Mouse (Mus musculus) urinary bladder, postnatal 4 days (tissue): ENCODE results near the gene Gabrb3.
A peak's percentile ranks its signal among the peaks of the same experiment; 100 is the strongest.

ENCODE experiments used
- DNase-seq, 2 experiments: peaks; one replicate each; pipeline ENCODE4 v3.0.0; 2021 to 2022; ENCODE audit warnings: low spot score in 2 of 2

The Gabrb3 gene

GRCm38 (mm10) chr7:57419392-57419791 is at the start of gene Gabrb3:
Gene Gabrb3 (plus strand): TSS chr7:57419692.
- no peak for DNase-seq

DNA sequence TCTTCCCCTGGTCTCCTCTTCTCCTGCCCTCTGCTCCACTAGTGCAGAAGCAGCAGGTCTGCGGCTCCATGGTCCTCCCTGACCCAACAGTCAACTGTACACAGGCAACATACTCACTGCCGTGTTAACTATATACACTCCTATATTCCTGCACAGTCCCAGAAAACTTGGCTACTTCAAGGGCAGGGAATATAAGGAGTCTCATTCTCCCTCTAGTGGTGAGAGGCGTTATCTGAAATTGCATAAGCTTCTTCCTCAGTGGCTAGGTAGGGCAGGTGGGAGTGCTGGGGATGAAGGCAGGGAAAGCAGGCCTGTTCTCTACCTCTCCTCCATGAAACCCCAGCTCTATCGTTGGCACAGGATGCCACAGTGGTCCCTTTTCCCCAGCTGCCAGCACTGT is 35.4 kb upstream of the Gabrb3 start:
- DNase-seq: no peak

DNA sequence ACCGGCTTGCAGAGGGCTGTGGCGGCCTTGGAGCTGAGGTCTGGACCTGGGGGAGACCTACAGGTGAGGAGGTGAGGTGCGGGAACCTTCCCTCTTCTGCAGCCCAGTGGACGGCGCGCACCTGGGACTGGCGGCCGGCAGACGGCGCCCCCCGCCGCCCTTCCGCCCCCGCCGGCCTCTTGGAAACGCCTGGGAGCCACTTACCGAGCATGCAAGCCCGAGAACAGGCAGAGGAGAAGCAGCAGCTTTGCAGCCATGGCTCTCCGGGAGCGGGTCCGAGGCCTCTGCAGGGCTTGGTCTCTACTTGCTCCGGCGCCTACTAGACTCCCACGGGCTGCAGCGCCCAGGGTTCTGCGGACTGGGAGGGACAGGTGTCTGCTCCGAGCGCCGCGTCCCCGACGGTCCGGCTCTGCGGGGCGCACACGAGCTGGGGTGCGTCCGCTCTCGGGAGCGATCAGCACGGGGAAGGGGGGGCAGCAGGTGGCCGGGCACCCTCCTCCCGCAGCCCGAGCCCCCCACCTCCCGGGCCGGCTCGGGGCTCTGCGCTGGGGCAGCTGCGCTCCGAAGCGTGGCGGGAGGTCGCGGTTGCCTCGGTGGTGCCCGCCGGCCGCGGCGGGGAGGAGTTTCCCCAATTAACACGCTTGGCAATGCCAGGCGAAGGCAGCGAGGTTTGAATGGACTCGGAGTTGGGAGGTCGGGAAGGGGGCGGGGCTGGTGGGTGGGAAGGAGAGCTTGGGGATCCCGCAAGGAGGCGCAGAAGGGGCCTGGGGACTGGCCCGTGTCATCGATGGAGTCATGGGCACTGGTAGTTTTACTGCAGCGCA is 32.8 kb upstream of the Gabrb3 start, which contains the start of gene Gabrg3:
TSS of gene Gabrg3 (minus strand) at position 672 of the 824 bp plus-strand sequence.
- peak in 1 of 2 experiments; percentile 59 for DNase-seq

DNA sequence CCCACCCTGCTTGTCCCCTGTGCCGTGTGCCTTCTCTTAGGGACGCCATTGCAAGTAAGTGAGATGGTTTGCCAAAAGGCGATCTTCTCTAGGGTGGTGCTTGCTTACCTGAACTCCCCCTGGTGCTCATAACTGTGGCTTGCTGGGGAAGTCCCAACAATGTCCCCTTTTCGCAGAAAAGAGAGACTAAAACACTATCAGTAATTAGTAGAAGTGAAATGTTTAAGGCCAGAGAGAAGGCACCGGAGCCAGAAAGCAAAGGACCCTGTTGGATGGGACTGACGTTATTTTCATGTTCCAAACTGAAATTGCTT is 32.2 kb upstream of the Gabrb3 start:
- DNase-seq: no peak

- DNase-seq: no peak
Measured at GRCm38 (mm10) chr7:57390046-57390445, 29.4 kb upstream of the Gabrb3 start.

DNA sequence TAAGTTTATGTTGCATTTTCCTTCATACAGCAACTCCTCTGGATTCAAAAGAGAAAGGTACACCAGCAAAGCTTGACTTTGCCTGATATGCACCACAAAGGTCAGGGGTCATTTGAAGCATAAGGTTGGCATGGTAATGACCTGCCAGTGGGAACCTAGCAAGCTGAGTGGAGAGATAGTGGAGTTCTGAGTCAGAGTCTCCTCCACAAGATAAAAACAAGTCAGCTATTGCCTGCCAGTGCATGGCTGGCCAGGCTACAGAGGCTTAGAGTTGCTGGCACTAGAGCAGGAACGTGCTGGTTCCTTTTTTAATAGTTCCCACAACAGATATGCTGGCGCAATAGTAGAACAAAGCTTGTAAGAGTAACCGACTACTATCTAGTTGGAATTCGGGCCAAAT is 25.9 kb upstream of the Gabrb3 start:
- DNase-seq: no peak

- no peak for DNase-seq
Measured at GRCm38 (mm10) chr7:57411163-57411562, 8.3 kb upstream of the Gabrb3 start.

DNA sequence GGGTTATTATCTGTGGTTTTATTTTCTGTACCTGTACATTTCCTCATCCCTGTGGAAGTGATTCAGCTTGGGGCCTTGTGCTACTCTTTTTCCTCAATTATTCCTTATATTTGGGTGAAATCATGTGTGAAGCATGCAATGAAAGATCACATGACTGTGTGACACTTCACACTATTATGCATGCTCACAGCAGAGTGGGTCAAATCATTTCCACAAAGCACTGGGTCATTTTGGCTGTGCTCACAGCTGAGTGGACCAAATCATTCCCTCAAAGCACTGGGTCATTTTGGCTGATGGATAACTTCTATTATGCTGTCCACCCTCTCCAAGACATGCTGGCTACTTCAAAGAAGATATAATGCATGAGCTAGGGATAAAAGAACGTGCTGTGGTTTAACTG is 6.6 kb upstream of the Gabrb3 start:
- no peak for DNase-seq

- DNase-seq: no peak
Measured at GRCm38 (mm10) chr7:57421044-57421443, 1.6 kb downstream of the Gabrb3 start.

- DNase-seq: no peak
Measured at GRCm38 (mm10) chr7:57422675-57423074, 3.2 kb downstream of the Gabrb3 start.

DNA sequence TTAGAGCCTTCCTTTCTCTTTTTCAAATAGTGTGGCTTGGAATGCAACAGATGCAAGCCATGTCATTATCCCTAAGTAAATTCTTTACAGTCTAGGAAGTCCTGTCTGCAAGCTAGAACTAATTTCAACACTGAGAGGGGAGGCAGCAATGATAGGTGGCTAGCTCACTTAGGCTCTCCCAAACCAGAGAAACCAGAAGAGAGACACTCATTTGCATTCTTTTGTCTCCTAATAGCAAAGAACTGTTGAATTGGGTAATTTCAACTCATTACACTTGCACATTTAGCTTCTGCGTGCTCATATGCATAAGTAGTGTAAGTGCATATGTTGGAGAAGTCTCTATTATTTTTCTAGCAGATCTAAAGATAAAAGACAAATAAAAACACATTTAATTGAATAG is 28.7 kb downstream of the Gabrb3 start:
- DNase-seq: no peak

GRCm38 (mm10) chr7:57460354-57460753 is 40.9 kb downstream of the Gabrb3 start:
- no peak for DNase-seq

- no peak for DNase-seq
Measured at GRCm38 (mm10) chr7:57471316-57471715, 51.8 kb downstream of the Gabrb3 start.

DNA sequence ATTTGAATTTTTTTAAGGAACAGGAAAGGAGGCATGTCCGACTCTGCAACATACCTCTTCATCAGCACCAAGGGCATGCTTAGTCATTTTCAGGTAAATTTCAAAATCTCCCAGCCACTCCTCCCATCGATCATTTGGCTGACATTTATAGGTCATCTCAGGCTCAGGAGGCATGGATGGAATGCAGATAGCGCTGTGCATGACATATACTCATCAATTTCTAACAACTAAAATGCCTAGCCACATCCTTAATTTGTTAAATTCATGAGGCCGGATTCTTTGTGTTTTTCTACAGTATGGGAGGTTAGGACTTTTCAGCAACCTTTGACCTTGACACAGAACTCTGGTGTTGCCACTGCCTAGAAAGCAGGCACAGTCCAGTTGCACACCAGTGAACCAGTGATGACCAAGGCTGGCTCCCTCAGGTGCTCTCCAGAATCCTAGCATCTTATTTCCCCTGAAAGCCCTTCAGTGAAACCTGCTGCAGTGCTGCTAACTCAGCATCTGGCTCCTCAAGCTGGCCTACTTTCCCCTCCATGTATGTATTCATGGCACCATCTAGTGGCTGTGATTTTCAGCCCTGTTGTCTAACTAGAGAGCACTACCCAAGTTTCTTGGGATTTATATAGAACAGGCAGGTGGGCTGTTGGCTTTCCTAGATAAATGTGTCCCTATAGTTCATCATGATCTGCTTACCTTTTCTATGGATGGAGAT is 54.5 kb downstream of the Gabrb3 start:
- DNase-seq: no peak

DNA sequence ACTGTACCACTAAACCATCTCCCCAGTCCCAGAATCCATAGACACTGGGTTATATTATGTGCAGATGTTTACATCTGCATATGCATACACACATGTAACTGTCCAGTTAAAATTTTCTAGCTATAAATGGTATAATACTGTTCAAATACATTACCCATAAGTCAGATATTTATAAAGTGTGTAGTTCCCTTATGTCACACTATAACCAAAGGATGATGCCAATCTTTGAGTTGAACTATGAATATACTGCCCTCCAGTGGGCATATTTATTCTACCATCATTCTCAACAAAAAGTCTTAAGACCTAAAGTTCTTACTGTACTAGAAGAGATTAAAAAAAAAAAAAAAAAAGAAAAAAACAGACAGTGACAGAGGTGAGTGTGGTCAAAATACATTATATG is 63.4 kb downstream of the Gabrb3 start:
- no peak for DNase-seq

- DNase-seq: no peak
Measured at GRCm38 (mm10) chr7:57486907-57487306, 67.4 kb downstream of the Gabrb3 start.

DNA sequence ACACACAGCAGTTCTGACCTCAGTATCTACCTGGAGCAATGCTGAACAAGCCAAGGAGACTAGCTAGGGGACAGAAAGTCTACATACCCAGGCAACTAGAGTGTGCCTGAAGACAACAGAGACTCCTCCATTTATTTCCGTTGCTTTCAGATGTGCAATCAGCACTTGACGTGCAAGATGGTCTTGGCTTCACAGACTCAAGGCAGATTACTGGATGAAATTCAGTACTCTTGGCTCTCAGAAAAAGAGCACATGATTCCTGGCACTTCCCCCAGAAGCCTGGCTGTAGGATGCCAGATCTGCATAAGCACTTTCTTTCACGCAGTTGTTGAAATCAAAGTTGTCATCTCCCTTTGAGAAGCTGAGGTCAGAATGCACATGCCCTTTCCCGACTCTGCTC is 72.3 kb downstream of the Gabrb3 start:
- DNase-seq: no peak

GRCm38 (mm10) chr7:57502809-57503208 is 83.3 kb downstream of the Gabrb3 start:
- no peak for DNase-seq

DNA sequence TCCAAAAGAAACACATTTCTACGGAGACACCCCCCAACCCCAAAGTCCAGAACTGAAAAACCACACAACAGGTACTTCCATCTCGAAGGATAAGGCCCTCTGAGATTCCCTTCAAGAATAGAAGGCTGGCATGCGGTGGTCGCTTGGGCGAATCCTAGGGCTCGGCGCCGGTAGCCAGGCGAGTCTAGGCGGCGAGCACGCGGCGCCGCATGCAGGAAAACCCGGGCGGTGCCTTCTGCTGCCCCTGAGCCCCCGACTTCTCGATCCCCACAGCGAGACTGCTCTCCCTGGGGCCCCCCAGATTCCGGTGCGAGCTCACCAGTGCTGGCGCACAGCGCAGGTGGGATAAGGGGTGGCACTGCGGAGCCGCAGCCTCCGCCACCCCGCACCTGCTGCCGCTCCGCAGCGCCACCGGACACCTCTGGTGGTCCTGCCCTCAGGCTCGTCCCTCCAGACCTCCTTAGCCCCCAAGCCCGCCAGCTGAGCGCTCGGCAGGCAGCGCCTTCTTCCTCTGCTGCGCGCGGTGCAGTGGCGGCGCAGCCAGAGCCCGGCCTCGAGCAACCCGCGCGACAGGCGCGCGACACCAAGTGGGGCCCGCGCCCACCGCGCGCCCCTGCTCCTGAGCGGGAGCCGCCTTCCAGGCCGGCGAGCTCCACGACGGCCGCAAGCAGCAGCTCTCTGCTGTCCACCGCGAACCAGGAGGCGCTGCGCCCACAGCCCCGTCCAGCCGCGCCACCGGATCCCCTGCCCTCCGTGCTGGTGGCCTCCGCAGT is 89.6 kb downstream of the Gabrb3 start:
- DNase-seq: no peak

- no peak for DNase-seq
Measured at GRCm38 (mm10) chr7:57509681-57510141, 90.2 kb downstream of the Gabrb3 start, which contains the start of gene Gabra5. Gene Gabra5 (minus strand): TSS chr7:57510059.

- no peak for DNase-seq
Measured at GRCm38 (mm10) chr7:57512955-57513354, 93.5 kb downstream of the Gabrb3 start.

DNA sequence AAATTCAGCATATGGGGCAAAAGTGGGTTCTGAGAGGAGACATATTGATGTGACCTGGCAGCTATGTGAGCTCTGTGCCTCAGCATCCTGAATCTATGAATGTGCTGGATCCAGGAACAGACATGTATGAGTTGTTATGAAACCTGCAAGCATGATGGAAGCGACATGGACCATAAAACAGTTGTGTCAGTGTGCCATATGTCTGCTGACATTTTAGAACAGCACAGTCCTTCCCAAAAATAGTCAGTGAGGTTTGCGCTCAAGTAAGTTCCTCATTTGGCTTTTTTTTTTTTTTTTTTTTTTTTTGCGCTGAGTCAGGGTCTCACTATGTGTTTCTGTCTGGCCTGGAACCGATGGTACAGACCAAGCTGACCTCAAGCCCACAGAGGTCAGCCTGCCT is 110.0 kb downstream of the Gabrb3 start:
- DNase-seq: no peak
